Mouse (Mus musculus) MEL-GATA-1-ER (cell line): ENCODE data around the gene Maip1.
A peak's percentile ranks its signal among the peaks of the same experiment; 100 is the strongest.

Experiments
- DNase-seq: peaks from one replicate; pipeline ENCODE4 v3.0.0-alpha.2; 2012; ENCODE audit warnings: low read depth; ENCODE audit errors: extremely low read depth

Gene Maip1

GRCm38 (mm10) chr1:57428368-57429308, 22.5 kb downstream of the Maip1 start:
- peak; percentile 73 for DNase-seq

- no peak for DNase-seq
Measured at GRCm38 (mm10) chr1:57429786-57430483, 23.8 kb downstream of the Maip1 start.

- DNase-seq = no peak
Measured at GRCm38 (mm10) chr1:57433141-57433540, 27.0 kb downstream of the Maip1 start.

- DNase-seq = peak; percentile 56
Measured at GRCm38 (mm10) chr1:57436408-57436807, 30.3 kb downstream of the Maip1 start.

- DNase-seq = no peak
Measured at GRCm38 (mm10) chr1:57436954-57437353, 30.8 kb downstream of the Maip1 start.

- DNase-seq = no peak
Measured at GRCm38 (mm10) chr1:57439026-57439425, 32.9 kb downstream of the Maip1 start.

GRCm38 (mm10) chr1:57440771-57441170, 34.6 kb downstream of the Maip1 start:
- no peak for DNase-seq

- DNase-seq = no peak
Measured at GRCm38 (mm10) chr1:57445679-57446078, 39.6 kb downstream of the Maip1 start.

- DNase-seq = no peak
Measured at GRCm38 (mm10) chr1:57450241-57450640, 44.1 kb downstream of the Maip1 start.

GRCm38 (mm10) chr1:57460305-57460940, 54.3 kb downstream of the Maip1 start:
- no peak for DNase-seq
